Mouse (Mus musculus) layer of hippocampus, adult 18-20 months (tissue): ENCODE results near the gene Olfr1175-ps. TPM values are rescaled to one million over a fixed set of nuclear protein-coding genes. Genes with fewer than 3 reads are reported as not detected.

Experiments used
- DNase-seq, 2 experiments: peaks; one replicate each; pipeline ENCODE4 v3.0.0; 2022; ENCODE audit warnings: low spot score in 2 of 2
- long read RNA-seq: library from polyadenylated mRNA; stranded (forward); transcript quantifications from one replicate; pipeline ENCODE4 v2.0.0, GENCODE M21; 2021
- total RNA-seq, 2 experiments: library from RNA; stranded (reverse); gene quantifications; 2 replicates each; pipeline ENCODE4 v1.2.3; 2021

The Olfr1175-ps gene
- total RNA-seq = not detected
- long read RNA-seq = 0 reads

DNA sequence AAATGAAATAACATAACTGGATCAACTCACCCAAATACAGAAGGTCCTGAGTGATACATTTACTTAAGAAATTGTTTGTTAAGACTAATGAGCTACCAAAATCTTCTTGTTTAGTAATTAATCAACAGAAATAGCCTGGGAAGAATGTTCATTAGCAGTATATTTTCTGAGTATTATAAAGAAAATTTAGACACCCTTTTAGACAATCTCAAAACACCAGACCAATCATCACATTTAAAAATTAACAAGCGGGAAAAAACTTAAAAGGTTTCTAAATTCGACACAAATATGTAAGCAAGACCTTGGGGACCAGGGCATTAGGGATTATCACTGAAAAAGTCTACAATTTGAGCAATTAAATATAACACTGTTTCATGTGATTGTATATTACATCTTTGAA, at the start of gene Olfr1175-ps:
Gene Olfr1175-ps (minus strand): TSS at position 101 of the 400 bp plus-strand sequence.
- DNase-seq = no peak

DNA sequence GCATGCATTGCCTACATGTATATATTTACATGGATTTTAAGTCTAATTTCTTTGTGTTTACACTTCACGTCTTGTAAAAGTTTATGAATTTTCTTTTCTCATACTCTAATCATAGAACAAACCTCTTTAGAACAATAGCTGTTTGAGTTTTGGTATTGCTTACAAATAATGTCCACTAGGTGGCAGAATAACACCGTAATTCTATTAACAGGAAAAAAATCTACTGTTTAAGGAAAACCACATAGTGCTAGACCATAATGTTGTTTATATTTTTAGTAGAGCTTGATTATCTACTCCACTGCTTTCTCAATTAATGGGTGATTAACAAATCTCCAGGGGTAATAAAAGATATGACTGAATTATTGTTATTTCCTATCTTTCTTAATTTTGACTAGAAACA, 29.3 kb upstream of the Olfr1175-ps start:
- DNase-seq = peak in 1 of 2 experiments; percentile 23

DNA sequence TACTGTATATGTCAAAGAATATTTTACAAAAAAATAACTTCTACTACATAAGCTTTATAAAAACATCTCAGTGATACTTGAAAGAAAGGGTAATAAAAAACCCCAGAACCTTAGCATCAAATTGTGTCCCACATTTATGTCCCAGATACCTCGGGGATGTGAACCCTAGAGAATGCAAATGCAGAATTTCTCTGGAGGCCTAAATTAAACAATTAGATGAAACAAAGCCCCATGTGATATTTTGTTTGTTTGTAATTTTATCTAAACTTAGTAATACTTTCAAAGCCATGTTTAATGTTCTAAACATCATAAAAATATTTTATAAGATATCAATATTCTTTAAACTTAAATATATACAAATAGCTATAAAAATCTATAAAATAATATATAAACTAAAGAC, 19.4 kb upstream of the Olfr1175-ps start, which contains the start of gene Olfr1177-ps:
Gene Olfr1177-ps (minus strand): TSS at position 101 of the 400 bp plus-strand sequence.
- DNase-seq = no peak

DNA sequence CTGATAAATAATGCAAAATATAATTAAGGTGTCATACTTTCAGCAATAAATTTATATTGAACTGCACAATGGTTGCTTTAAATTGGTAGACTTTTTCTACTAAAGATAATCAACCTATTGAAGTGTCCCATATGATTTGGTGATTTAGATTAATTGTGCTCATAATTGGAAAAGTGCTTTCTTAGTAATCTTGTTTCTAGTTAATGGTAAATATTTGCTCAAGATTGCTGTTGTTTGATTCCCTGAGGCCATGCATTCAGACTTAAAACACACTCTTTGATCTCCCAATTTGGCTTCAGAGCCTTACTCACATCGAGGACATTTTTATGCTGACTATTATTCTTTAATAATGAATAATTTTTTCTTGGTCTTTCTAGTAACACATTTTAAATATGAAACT, 9.4 kb upstream of the Olfr1175-ps start, which contains the start of gene Olfr1176:
Gene Olfr1176 (plus strand): TSS at position 301 of the 400 bp plus-strand sequence.
- DNase-seq = no peak

DNA sequence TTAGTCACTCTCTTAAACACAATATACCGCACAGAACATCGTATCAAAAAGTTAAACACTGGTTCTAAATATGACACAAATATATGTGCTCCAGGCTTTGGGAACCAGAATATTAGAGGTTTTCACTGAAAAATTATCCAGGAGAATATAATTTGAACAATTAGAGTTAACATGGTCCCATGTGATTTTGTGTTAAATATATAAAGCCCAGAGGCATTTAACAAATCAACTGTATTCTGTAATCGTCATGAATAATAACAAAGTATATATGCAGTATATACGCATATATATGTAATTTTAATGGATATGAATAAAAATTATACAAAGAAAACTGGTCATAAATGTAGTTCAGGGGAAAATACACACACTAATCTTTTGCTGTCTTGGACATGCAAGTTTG, 12.0 kb downstream of the Olfr1175-ps start, which contains the start of gene Olfr1174-ps:
Gene Olfr1174-ps (minus strand): TSS at position 101 of the 400 bp plus-strand sequence.
- no peak for DNase-seq

DNA sequence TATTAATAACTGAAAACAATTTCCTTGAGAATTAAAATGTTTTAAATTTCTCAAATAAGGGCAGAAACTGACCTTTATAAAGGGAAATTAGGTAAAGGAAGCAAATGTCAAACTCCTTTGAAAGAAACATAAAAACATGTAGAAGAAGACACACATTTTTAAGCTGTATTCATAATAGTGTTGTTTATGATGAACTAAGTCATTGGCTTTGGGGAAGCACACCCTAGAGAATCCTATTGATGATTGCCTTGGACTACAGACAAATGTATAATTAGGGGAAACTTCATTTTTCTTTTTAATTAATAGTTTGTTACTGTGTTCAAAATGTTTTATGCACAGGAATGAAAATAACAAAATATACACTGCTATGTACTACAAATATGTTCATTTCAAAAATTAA, 47.2 kb downstream of the Olfr1175-ps start, which contains the start of gene Olfr1173:
Gene Olfr1173 (minus strand): TSS at position 101 of the 400 bp plus-strand sequence.
- DNase-seq = no peak

Other genes with a start within 250 kb of the Olfr1175-ps start
- gene Olfr1164, start 233.2 kb downstream of the Olfr1175-ps start, total RNA-seq = not detected
- not detected for gene Olfr1166, start 198.9 kb downstream of the Olfr1175-ps start, total RNA-seq
- gene Olfr1167, start 172.0 kb downstream of the Olfr1175-ps start, total RNA-seq = not detected
- gene Olfr1168, start 145.3 kb downstream of the Olfr1175-ps start, total RNA-seq = not detected
- not detected for gene Olfr1170, start 98.9 kb downstream of the Olfr1175-ps start, total RNA-seq
- not detected for gene Olfr1173, start 47.3 kb downstream of the Olfr1175-ps start, total RNA-seq
- gene Olfr1174-ps, start 12.1 kb downstream of the Olfr1175-ps start, total RNA-seq = not detected
- gene Olfr1176, start 9.5 kb upstream of the Olfr1175-ps start, total RNA-seq = not detected
- gene Olfr1177-ps, start 19.3 kb upstream of the Olfr1175-ps start, total RNA-seq = not detected
- gene Olfr1178, start 59.8 kb upstream of the Olfr1175-ps start, total RNA-seq = not detected
- not detected for gene Olfr1179, start 79.2 kb upstream of the Olfr1175-ps start, total RNA-seq
- not detected for gene Olfr1180, start 91.9 kb upstream of the Olfr1175-ps start, total RNA-seq
- not detected for gene Olfr1181, start 99.0 kb upstream of the Olfr1175-ps start, total RNA-seq
- not detected for gene Gm13757, start 121.9 kb upstream of the Olfr1175-ps start, total RNA-seq
- not detected for gene Olfr1183, start 127.7 kb upstream of the Olfr1175-ps start, total RNA-seq
- not detected for gene Olfr1184, start 156.4 kb upstream of the Olfr1175-ps start, total RNA-seq
- not detected for gene Olfr1185-ps1, start 166.1 kb upstream of the Olfr1175-ps start, total RNA-seq
- gene Olfr1186, start 191.3 kb upstream of the Olfr1175-ps start, total RNA-seq = not detected
- not detected for gene Olfr1188, start 229.7 kb upstream of the Olfr1175-ps start, total RNA-seq